Mouse (Mus musculus) small intestine, adult 2 months (tissue): Measurements from ENCODE around the gene Hmgcs1.

Experiments
- CTCF ChIP-seq: fragments of 200-500 bp; IDR thresholded peaks from 2 replicates; pipeline ENCODE4 v1.5.1; 2012; ENCODE audit warnings: low read depth, mild to moderate bottlenecking, control low read depth, inconsistent platforms, low read length, moderate library complexity, mixed read lengths; ENCODE audit not compliant: insufficient replicate concordance, insufficient read length; ENCODE audit errors: extremely low read depth
- POLR2A ChIP-seq: fragments of 200-500 bp; IDR thresholded peaks from 2 replicates; pipeline ENCODE4 v1.6.1; 2012; ENCODE audit warnings: low read depth, mild to moderate bottlenecking, control low read depth, inconsistent platforms, low read length, moderate library complexity

DNA sequence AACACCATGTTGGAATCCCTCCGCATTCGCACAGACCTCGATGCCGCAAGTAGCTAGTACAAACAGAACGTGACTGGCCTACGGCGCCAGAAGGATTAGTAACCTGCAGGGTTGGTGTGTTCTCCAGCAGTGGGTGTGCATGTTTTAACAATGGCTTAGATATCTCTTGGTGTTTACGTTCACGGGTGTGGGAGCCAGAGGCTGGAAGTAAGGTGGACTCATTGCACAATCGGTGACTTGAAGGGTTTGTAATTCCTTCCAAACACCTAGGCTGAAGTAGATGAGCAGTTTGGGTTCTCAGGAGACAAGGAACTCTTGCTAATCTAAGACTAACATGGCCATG, 20.1 kb downstream of the Hmgcs1 start:
- TF ChIP-seq POLR2A: no peak
- TF ChIP-seq CTCF: no peak
